Mouse (Mus musculus) olfactory bulb, adult 2 months (tissue): ENCODE measurements at regions not wholly inside any gene's neighbourhood (a gene's known extent, or its start where the extent isn't known, plus 50 kb on each side); places are given as distances from the start of the nearest gene placed in this dataset.

Experiments used
- CTCF ChIP-seq: fragments of 200-500 bp; IDR thresholded peaks from 2 replicates; pipeline ENCODE4 v1.5.1; 2012; ENCODE audit warnings: low read depth, mild to moderate bottlenecking, low read length, moderate library complexity; ENCODE audit not compliant: insufficient read depth
- POLR2A ChIP-seq: fragments of 200-500 bp; IDR thresholded peaks from 2 replicates; pipeline ENCODE4 v1.6.1; 2012; ENCODE audit warnings: mild to moderate bottlenecking, low read depth, low read length, moderate library complexity; ENCODE audit not compliant: insufficient read depth

DNA sequence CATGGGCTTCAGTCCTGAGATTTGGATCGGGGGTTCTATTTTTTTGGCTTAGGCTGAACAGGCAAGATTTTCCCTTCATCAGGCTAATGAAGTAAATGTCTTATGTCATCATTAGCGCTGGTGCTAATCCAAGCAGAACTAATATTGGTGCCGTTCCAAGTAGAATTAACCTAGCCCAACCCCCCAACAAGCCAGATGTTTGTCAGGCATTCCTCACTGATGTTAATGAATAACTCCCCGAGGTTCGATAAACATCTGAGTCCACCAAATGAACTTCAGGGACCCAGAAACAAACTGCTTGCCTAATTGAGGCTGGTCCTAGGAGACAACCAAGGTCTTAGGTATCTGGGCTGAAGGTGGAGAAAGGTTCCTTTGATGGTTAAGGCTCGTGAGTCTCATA, 180.9 kb downstream of the Gm45692 start:
- TF ChIP-seq CTCF = no peak
- TF ChIP-seq POLR2A = no peak
